Mouse (Mus musculus): Measurements from ENCODE around the gene Pak2. TPM values are rescaled to one million over a fixed set of nuclear protein-coding genes. Genes with fewer than 3 reads are reported as not detected.

Gene Pak2
- polyA plus RNA-seq, 1 experiment from 2014 or later = 39.3 TPM

GRCm38 (mm10) chr16:31993946-31994345 lies 85.2 kb downstream of the Pak2 start:
- Histone ChIP-seq H3K9me3 (replicated peaks; ENCODE audit: control insufficient read depth, low read length) (no peaks in the 10 kb centered on the region), H3K27ac (ENCODE audit: low read depth, low read length) (no peak overlapping the region), H3K4me3 (ENCODE audit: low read depth, low read length) (no peak overlapping the region), H3K4me2 (ENCODE audit: low read length) (no peak overlapping the region), H3K4me1 (ENCODE audit: control insufficient read depth, insufficient read depth, low read length) (no peaks in the 10 kb centered on the region), H3K27me3 (replicated peaks; ENCODE audit: control insufficient read depth, insufficient read depth, low read length) (no peaks in the 10 kb centered on the region), H3K36me3 (ENCODE audit: control insufficient read depth, insufficient read depth, low read length) (peaks cover 22% of the 10 kb centered on the region), H3K9ac (ENCODE audit: low read length) (no peak overlapping the region)
- ATAC-seq (no peak), DNase-seq (ENCODE audit: low spot score) (no peak)

- DNase-seq (ENCODE audit: low spot score) (no peak), ATAC-seq (no peak)
- H3K4me1 ChIP-seq (ENCODE audit: control insufficient read depth, insufficient read depth, low read length) = no peaks in the 10 kb centered on the region
- H3K27ac ChIP-seq (ENCODE audit: low read depth, low read length) = no peak overlapping the region
- H3K9ac ChIP-seq (ENCODE audit: low read length) = no peak overlapping the region
- WGBS = 95% methylated on average over 4 of the region's 4 CpGs
- H3K27me3 ChIP-seq (replicated peaks; ENCODE audit: control insufficient read depth, insufficient read depth, low read length) = no peaks in the 10 kb centered on the region
- no peaks in the 10 kb centered on the region for H3K9me3 ChIP-seq (replicated peaks; ENCODE audit: control insufficient read depth, low read length)
- no peak overlapping the region for H3K4me3 ChIP-seq (ENCODE audit: low read depth, low read length)
- peaks cover 29% of the 10 kb centered on the region for H3K36me3 ChIP-seq (ENCODE audit: control insufficient read depth, insufficient read depth, low read length)
- no peak overlapping the region for H3K4me2 ChIP-seq (ENCODE audit: low read length)
These were observed 85.9 kb downstream of the Pak2 start for GRCm38 (mm10) chr16:31993195-31993594.

GRCm38 (mm10) chr16:31992039-31992438 lies 87.1 kb downstream of the Pak2 start:
- no peak for DNase-seq (ENCODE audit: low spot score)
- no peak for ATAC-seq
- 63% methylated on average over 1 of the region's 1 CpGs for whole genome bisulfite sequencing

GRCm38 (mm10) chr16:31980946-31981345 lies 98.2 kb downstream of the Pak2 start:
- H3K27ac ChIP-seq (ENCODE audit: low read depth, low read length) = no peak overlapping the region
- no peak for DNase-seq (ENCODE audit: low spot score)
- H3K9me3 ChIP-seq (replicated peaks; ENCODE audit: control insufficient read depth, low read length) = no peaks in the 10 kb centered on the region
- H3K36me3 ChIP-seq (ENCODE audit: control insufficient read depth, insufficient read depth, low read length) = peaks cover 42% of the 10 kb centered on the region
- no peak overlapping the region for H3K9ac ChIP-seq (ENCODE audit: low read length)
- H3K4me1 ChIP-seq (ENCODE audit: control insufficient read depth, insufficient read depth, low read length) = no peaks in the 10 kb centered on the region
- H3K4me2 ChIP-seq (ENCODE audit: low read length) = no peak overlapping the region
- no peaks in the 10 kb centered on the region for H3K27me3 ChIP-seq (replicated peaks; ENCODE audit: control insufficient read depth, insufficient read depth, low read length)
- H3K4me3 ChIP-seq (ENCODE audit: low read depth, low read length) = no peak overlapping the region
- no peak for ATAC-seq
- 82% methylated on average over 5 of the region's 5 CpGs for WGBS

More at GRCm38 (mm10) chr16:31992039-31992438, 87.1 kb downstream of the Pak2 start:
- Histone ChIP-seq H3K9ac (ENCODE audit: low read length) (no peak overlapping the region), H3K27me3 (replicated peaks; ENCODE audit: control insufficient read depth, insufficient read depth, low read length) (no peaks in the 10 kb centered on the region), H3K27ac (ENCODE audit: low read depth, low read length) (no peak overlapping the region), H3K4me1 (ENCODE audit: control insufficient read depth, insufficient read depth, low read length) (no peaks in the 10 kb centered on the region), H3K9me3 (replicated peaks; ENCODE audit: control insufficient read depth, low read length) (no peaks in the 10 kb centered on the region), H3K4me3 (ENCODE audit: low read depth, low read length) (no peak overlapping the region), H3K36me3 (ENCODE audit: control insufficient read depth, insufficient read depth, low read length) (peaks cover 34% of the 10 kb centered on the region), H3K4me2 (ENCODE audit: low read length) (no peak overlapping the region)

- no peak overlapping the region for H3K4me2 ChIP-seq (ENCODE audit: low read length)
- no peak overlapping the region for H3K9ac ChIP-seq (ENCODE audit: low read length)
- peaks cover 43% of the 10 kb centered on the region for H3K36me3 ChIP-seq (ENCODE audit: control insufficient read depth, insufficient read depth, low read length)
- ATAC-seq = no peak
- H3K9me3 ChIP-seq (replicated peaks; ENCODE audit: control insufficient read depth, low read length) = no peaks in the 10 kb centered on the region
- DNase-seq (ENCODE audit: low spot score) = no peak
- H3K27me3 ChIP-seq (replicated peaks; ENCODE audit: control insufficient read depth, insufficient read depth, low read length) = no peaks in the 10 kb centered on the region
- no peak overlapping the region for H3K4me3 ChIP-seq (ENCODE audit: low read depth, low read length)
- 95% methylated on average over 3 of the region's 3 CpGs for WGBS
- H3K4me1 ChIP-seq (ENCODE audit: control insufficient read depth, insufficient read depth, low read length) = no peaks in the 10 kb centered on the region
- no peak overlapping the region for H3K27ac ChIP-seq (ENCODE audit: low read depth, low read length)
These were observed 99.6 kb downstream of the Pak2 start for GRCm38 (mm10) chr16:31979501-31979900.

GRCm38 (mm10) chr16:31975258-31975657 lies 103.9 kb downstream of the Pak2 start:
- H3K27ac ChIP-seq (ENCODE audit: low read depth, low read length) = no peak overlapping the region
- DNase-seq (ENCODE audit: low spot score) = no peak
- H3K4me1 ChIP-seq (ENCODE audit: control insufficient read depth, insufficient read depth, low read length) = no peaks in the 10 kb centered on the region
- no peak for ATAC-seq
- H3K27me3 ChIP-seq (replicated peaks; ENCODE audit: control insufficient read depth, insufficient read depth, low read length) = no peaks in the 10 kb centered on the region
- H3K9ac ChIP-seq (ENCODE audit: low read length) = no peak overlapping the region
- 93% methylated on average over 4 of the region's 4 CpGs for WGBS
- no peak overlapping the region for H3K4me3 ChIP-seq (ENCODE audit: low read depth, low read length)
- peaks cover 51% of the 10 kb centered on the region for H3K36me3 ChIP-seq (ENCODE audit: control insufficient read depth, insufficient read depth, low read length)
- H3K9me3 ChIP-seq (replicated peaks; ENCODE audit: control insufficient read depth, low read length) = no peaks in the 10 kb centered on the region
- H3K4me2 ChIP-seq (ENCODE audit: low read length) = no peak overlapping the region

Small RNAs within 50 kb of the gene (microRNA-seq; reads per million reads assigned to microRNA genes)
- gene Gm26269 = not detected

Other genes with a start within 250 kb of the Pak2 start
- 0.04 and 0.09 TPM in 2 replicates for gene Meltf, start 200.5 kb downstream of the Pak2 start, polyA plus RNA-seq (2014; fragmentation: Nextera tagmentation; extraction: Ambion mirVana)
- 0.91 and 2.2 TPM in 2 replicates for gene Pigz, start 145.5 kb downstream of the Pak2 start, polyA plus RNA-seq (2014; fragmentation: Nextera tagmentation; extraction: Ambion mirVana)
- 127 and 136 TPM in 2 replicates for gene 0610012G03Rik, start 130.8 kb downstream of the Pak2 start, polyA plus RNA-seq (2014; fragmentation: Nextera tagmentation; extraction: Ambion mirVana)
- 103 and 116 TPM in 2 replicates for gene Ncbp2, start 130.8 kb downstream of the Pak2 start, polyA plus RNA-seq (2014; fragmentation: Nextera tagmentation; extraction: Ambion mirVana)
- 7.5 and 9.5 TPM in 2 replicates for gene Senp5, start 76.1 kb downstream of the Pak2 start, polyA plus RNA-seq (2014; fragmentation: Nextera tagmentation; extraction: Ambion mirVana)
- gene Pigx, start 20.4 kb upstream of the Pak2 start, polyA plus RNA-seq (2014; fragmentation: Nextera tagmentation; extraction: Ambion mirVana) = 141 and 159 TPM in 2 replicates
- gene Cep19, start 20.5 kb upstream of the Pak2 start, polyA plus RNA-seq (2014; fragmentation: Nextera tagmentation; extraction: Ambion mirVana) = 49.8 and 54.1 TPM in 2 replicates
- 7.9 and 10.6 TPM in 2 replicates for gene Nrros, start 86.3 kb upstream of the Pak2 start, polyA plus RNA-seq (2014; fragmentation: Nextera tagmentation; extraction: Ambion mirVana)
- gene Bex6, start 100.5 kb upstream of the Pak2 start, polyA plus RNA-seq (2014; fragmentation: Nextera tagmentation; extraction: Ambion mirVana) = not detected in 2 replicates
- 10.6 and 10.7 TPM in 2 replicates for gene Fbxo45, start 167.8 kb upstream of the Pak2 start, polyA plus RNA-seq (2014; fragmentation: Nextera tagmentation; extraction: Ambion mirVana)
- gene Wdr53, start 167.9 kb upstream of the Pak2 start, polyA plus RNA-seq (2014; fragmentation: Nextera tagmentation; extraction: Ambion mirVana) = 15.8 and 16.5 TPM in 2 replicates
- gene Smco1, start 192.1 kb upstream of the Pak2 start, polyA plus RNA-seq (2014; fragmentation: Nextera tagmentation; extraction: Ambion mirVana) = not detected in 2 replicates
- 21.0 and 23.0 TPM in 2 replicates for gene Rnf168, start 198.1 kb upstream of the Pak2 start, polyA plus RNA-seq (2014; fragmentation: Nextera tagmentation; extraction: Ambion mirVana)

Data from forebrain, embryonic 14.5 days (tissue).